Mouse (Mus musculus) cerebellum, adult 2 months (tissue): ENCODE measurements around the gene Syngr3. TPM values are rescaled to one million over a fixed set of nuclear protein-coding genes. Genes with fewer than 3 reads are reported as not detected.

ENCODE experiments used
- DNase-seq, 2 experiments: peaks; one replicate each; pipeline ENCODE4 v3.0.0; 2021
- H3K27ac ChIP-seq: fragments of 200-500 bp; 2 replicates; pipeline ENCODE4 v1.5.1; 2012; ENCODE audit warnings: low read length, control low read depth, inconsistent platforms; ENCODE audit not compliant: insufficient read depth
- H3K27me3 ChIP-seq: fragments of 200-500 bp; 2 replicates; pipeline ENCODE4 v1.6.1; 2012; ENCODE audit warnings: inconsistent platforms, mild to moderate bottlenecking, low read length, moderate library complexity; ENCODE audit not compliant: control insufficient read depth, insufficient read depth
- H3K4me1 ChIP-seq: fragments of 200-500 bp; 2 replicates; pipeline ENCODE4 v1.6.1; 2011; ENCODE audit warnings: low read length; ENCODE audit not compliant: control insufficient read depth, insufficient read depth
- H3K4me3 ChIP-seq: fragments of 200-500 bp; replicated peaks from 2 replicates; pipeline ENCODE3; 2011; ENCODE audit warnings: mild to moderate bottlenecking, low read depth, low read length, control low read depth; ENCODE audit not compliant: insufficient read depth
- CTCF ChIP-seq: fragments of 200-500 bp; IDR thresholded peaks from 2 replicates; pipeline ENCODE4 v1.5.1; 2011; ENCODE audit warnings: low read depth, mild to moderate bottlenecking, control low read depth, low read length, moderate library complexity, borderline replicate concordance; ENCODE audit not compliant: insufficient read depth
- POLR2A ChIP-seq: fragments of 200-500 bp; IDR thresholded peaks from 2 replicates; pipeline ENCODE4 v1.6.1; 2011; ENCODE audit warnings: low read length, control low read depth, borderline replicate concordance; ENCODE audit not compliant: insufficient read depth
- WGBS: fragments of 180-500 bp; shearing (Covaris S2); methylation state at CpG from one replicate; pipeline ENCODE4 v1.1.7; 2018; 5-methylcytosine and 5-hydroxymethylcytosine counted together
- polyA plus RNA-seq: library from polyadenylated mRNA; depleted of rRNA; stranded (reverse); fragments of >200 nt; gene quantifications from 2 replicates; pipeline ENCODE4 v1.2.3, GENCODE M21; 2012

Syngr3 gene
- polyA plus RNA-seq, 1 experiment = 132 TPM

DNA sequence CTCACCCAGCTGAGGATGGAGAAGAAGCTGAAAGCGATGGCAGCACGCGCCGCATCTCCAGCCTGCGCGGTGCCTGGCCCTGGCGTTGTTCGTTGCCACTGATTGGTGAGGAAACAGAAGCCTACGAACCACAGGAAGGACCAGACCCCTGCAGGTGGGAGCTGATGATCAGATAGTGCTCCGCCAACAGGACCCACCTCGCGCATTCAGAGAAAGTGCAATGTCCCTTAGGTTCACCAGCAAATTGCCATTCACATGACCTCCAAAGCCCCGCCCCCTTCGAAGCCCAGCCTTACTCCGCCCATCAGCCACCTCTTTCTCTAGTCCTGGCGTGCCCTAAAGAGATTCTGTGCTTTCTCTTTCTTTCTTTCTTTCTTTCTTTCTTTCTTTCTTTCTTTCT lies 3.2 kb downstream of the Syngr3 start:
- TF ChIP-seq POLR2A (no peak), CTCF (no peak)
- no peaks in the 10 kb centered on the region for H3K27me3 ChIP-seq
- WGBS = 50% methylated on average over 16 of the region's 16 CpGs
- DNase-seq = no peak
- H3K4me1 ChIP-seq = peaks cover 20% of the 10 kb centered on the region
- no peak overlapping the region for H3K4me3 ChIP-seq
- H3K27ac ChIP-seq = no peak overlapping the region

DNA sequence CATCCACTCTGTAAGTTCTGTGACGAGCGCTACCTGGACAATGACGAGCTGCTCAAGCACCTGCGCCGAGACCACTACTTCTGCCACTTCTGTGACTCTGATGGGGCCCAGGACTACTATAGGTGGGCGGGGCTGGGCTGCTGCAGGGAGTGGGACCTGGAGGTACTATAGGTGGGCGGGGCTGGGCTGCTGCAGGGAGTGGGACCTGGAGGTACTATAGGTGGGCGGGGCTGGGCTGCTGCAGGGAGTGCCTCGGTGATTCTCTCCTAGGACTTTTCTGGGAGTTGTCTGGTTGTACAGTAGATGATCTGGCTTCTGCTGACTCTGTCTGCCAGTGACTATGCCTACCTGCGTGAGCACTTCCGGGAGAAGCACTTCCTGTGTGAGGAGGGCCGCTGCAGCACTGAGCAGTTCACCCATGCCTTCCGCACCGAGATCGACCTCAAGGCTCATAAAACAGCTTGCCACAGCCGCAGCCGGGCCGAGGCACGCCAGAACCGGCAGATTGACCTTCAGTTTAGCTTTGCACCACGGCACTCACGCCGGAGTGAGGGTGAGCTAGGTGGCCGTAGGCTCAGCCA lies 12.2 kb downstream of the Syngr3 start:
- H3K27ac ChIP-seq = no peak overlapping the region
- H3K4me1 ChIP-seq = peaks cover 22% of the 10 kb centered on the region
- 92% methylated on average over 24 of the region's 24 CpGs for WGBS
- H3K4me3 ChIP-seq = no peak overlapping the region
- no peak for DNase-seq
- H3K27me3 ChIP-seq = no peaks in the 10 kb centered on the region
- TF ChIP-seq CTCF (no peak), POLR2A (no peak)

DNA sequence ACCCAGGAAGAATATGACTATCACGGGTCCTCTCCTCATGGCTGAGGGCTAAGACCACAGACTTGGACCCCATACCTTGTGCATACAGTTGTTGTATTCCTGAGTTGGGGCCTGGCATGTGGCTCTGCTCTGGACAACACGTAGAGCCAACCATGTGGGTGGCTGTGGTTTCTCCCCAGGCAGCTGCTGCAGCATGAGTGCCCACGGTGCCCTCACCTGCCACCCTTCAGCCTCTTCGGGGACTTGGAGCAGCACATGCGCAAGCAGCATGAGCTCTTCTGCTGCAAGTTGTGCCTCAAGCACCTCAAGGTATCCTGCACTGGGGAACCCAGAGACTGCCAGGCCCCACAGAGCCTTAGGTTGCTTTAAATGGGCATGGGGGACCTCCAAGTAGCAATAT lies 12.9 kb downstream of the Syngr3 start:
- peaks cover 26% of the 10 kb centered on the region for H3K4me1 ChIP-seq
- TF ChIP-seq POLR2A (no peak), CTCF (no peak)
- WGBS = 89% methylated on average over 5 of the region's 5 CpGs
- no peak overlapping the region for H3K27ac ChIP-seq
- DNase-seq = no peak
- no peak overlapping the region for H3K4me3 ChIP-seq
- no peaks in the 10 kb centered on the region for H3K27me3 ChIP-seq

GRCm38 (mm10) chr17:24676187-24676586 lies 13.6 kb downstream of the Syngr3 start:
- DNase-seq = peak; percentile 58 to 65
- WGBS = 45% methylated on average over 2 of the region's 2 CpGs
- TF ChIP-seq CTCF (peak; percentile 64; the same call in 1 of the 2 replicates), POLR2A (no peak)

DNA sequence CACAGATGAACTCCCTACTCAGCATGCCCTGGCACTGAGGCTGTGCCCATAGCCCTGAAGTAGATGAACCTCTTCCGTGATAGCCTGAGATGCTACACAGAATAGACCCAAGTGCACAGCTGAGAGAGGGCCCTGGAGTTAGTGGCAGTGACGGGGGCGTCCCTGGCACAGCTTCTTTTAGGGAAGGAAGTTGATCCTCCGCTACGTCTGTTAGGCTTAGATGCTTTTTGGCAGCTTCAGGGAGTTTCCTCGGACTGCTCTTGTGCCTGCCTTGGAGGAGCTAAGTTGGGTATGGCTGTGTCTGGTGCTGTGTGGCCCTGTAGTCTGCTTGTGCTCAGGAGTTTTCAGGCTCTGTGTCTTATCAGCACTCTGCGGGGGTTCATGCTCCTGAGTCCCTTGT lies 15.5 kb downstream of the Syngr3 start:
- TF ChIP-seq CTCF = no peak
- no peak for TF ChIP-seq POLR2A
- peaks cover 31% of the 10 kb centered on the region for H3K4me1 ChIP-seq
- WGBS = 24% methylated on average over 7 of the region's 7 CpGs
- DNase-seq = no peak
- H3K4me3 ChIP-seq = no peak overlapping the region
- no peaks in the 10 kb centered on the region for H3K27me3 ChIP-seq
- H3K27ac ChIP-seq = no peak overlapping the region

More at GRCm38 (mm10) chr17:24676187-24676586, 13.6 kb downstream of the Syngr3 start:
- Histone ChIP-seq H3K27me3 (no peaks in the 10 kb centered on the region), H3K4me1 (peaks cover 29% of the 10 kb centered on the region), H3K27ac (no peak overlapping the region), H3K4me3 (no peak overlapping the region)

DNA sequence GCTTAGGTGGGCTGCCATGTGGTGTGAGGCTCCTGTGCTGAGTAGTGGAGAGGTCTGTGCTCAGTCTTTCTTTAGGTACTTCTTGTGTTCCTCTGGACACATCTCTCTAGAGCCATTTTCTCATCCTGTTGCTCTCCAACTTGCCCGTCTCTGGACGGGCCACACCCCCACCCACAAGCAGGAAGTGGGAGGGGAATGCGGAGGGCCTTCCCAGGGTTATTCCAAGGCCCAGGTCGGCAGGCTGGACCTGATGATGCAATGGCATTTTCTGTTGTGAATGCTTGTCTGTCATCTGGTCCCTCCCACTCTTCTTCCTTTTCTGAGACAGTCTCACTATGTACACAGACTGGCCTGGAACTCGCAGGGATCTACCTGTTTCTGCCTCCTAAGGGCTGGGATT lies 17.6 kb downstream of the Syngr3 start:
- H3K4me3 ChIP-seq = no peak overlapping the region
- 29% methylated on average over 5 of the region's 5 CpGs for WGBS
- DNase-seq = no peak
- H3K27ac ChIP-seq = no peak overlapping the region
- H3K4me1 ChIP-seq = peaks cover 31% of the 10 kb centered on the region
- TF ChIP-seq POLR2A (no peak), CTCF (no peak)
- H3K27me3 ChIP-seq = no peaks in the 10 kb centered on the region

GRCm38 (mm10) chr17:24671346-24671745 lies 18.4 kb downstream of the Syngr3 start:
- no peak for DNase-seq
- WGBS = 39% methylated on average over 5 of the region's 5 CpGs
- Histone ChIP-seq H3K27me3 (no peaks in the 10 kb centered on the region), H3K4me3 (no peak overlapping the region), H3K27ac (no peak overlapping the region), H3K4me1 (peaks cover 31% of the 10 kb centered on the region)
- no peak for TF ChIP-seq POLR2A
- no peak for TF ChIP-seq CTCF

DNA sequence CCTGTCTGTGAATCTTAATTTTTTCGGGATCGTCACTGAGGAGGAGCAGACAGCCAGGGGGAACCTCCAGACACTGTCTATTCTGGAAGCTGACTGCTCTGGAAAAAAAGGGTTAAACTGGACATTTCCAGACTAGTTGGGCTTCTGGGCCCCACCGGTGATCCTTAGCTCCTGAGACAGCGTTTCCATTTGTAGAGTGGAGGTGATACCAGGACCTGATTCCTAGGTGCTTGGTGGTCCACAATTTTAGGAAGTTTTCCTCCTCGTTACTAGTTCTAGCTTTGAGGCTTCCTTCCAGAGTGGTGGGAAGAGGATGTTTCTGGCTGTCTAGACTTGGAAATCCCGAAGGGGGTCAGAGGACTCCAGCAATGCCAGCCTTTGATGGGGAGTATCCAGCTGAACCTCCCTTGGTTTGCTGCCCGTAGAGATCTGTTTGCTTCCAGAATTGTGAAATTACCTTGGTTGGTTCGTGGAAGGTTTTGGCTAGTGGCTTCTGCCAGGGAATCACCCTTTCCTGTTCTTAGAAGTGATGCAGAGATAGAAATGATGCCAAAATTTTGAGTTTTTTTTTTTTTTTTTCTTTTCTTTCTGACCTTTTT lies 19.4 kb downstream of the Syngr3 start:
- no peak for DNase-seq
- Histone ChIP-seq H3K4me3 (peak overlapping the region; percentile 69), H3K4me1 (peaks cover 24% of the 10 kb centered on the region), H3K27me3 (no peaks in the 10 kb centered on the region), H3K27ac (peak overlapping the region; percentile 64)
- WGBS = under 1% methylated on average over 8 of the region's 8 CpGs
- TF ChIP-seq POLR2A = no peak
